Mouse (Mus musculus) heart, adult 10 weeks (tissue): ENCODE results near the gene Zzz3. TPM values are rescaled to one million over a fixed set of nuclear protein-coding genes. Genes with fewer than 3 reads are reported as not detected.

ENCODE experiments used
- polyA plus RNA-seq: library from polyadenylated mRNA; stranded (reverse); fragments of 350-450 nt; fragmentation: Illumina TruSeq; extraction: RNeasy Lipid Tissue Mini Kit (QIAGEN cat#74804); gene quantifications from one replicate; pipeline ENCODE4 v1.2.3, GENCODE M21; 2014; ENCODE audit warnings: low read depth, low replicate concordance

Zzz3 gene
- 18.7 TPM for polyA plus RNA-seq

DNA sequence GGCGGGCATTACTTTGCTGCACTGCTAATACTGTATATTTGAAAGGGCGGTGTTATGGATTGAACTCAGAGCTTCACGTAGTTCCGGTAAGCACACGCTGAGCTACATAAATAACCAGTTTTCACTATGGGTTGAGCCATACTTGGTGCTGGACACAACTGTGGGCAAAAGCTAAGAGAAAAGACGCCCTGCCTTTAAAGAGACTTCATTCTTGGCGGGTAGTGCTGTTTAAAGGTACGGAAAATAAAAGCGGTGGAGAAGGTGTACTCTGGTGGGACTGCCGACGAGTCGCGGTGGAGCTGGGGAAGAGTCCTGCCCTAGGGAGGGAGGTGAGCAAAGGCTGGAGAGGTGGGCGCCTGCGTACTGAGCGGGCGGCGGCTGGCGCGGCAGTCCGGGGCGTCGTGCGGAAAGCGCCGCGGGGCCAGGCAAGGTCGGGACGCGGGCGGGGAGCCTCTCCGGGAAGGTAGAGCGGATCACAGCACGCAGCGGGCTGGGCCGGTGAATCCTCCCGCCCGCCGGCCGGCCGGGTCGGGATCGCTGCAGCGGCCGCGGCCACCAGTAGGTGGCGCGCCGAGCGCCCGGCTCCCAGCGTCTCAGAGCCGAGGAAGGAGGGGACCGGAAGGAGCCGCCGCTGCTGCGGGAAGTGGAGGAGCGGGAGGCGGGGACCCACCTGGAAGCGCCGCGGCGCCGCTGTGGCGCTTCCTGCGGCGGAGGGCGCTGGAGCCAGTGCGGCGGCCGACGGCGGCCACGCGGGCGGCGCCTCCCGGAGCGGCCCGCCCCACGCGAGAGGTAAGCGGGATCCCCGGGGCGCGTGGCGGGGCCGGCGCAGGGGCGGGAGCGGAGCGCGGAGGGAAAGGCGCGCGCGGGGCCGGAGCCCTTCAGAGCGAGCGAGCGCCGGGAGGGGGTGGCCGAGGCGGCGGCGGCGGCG lies at the start of gene Zzz3:
Gene Zzz3, plus strand, starts transcription at position 124 of the 928 bp plus-strand sequence.

DNA sequence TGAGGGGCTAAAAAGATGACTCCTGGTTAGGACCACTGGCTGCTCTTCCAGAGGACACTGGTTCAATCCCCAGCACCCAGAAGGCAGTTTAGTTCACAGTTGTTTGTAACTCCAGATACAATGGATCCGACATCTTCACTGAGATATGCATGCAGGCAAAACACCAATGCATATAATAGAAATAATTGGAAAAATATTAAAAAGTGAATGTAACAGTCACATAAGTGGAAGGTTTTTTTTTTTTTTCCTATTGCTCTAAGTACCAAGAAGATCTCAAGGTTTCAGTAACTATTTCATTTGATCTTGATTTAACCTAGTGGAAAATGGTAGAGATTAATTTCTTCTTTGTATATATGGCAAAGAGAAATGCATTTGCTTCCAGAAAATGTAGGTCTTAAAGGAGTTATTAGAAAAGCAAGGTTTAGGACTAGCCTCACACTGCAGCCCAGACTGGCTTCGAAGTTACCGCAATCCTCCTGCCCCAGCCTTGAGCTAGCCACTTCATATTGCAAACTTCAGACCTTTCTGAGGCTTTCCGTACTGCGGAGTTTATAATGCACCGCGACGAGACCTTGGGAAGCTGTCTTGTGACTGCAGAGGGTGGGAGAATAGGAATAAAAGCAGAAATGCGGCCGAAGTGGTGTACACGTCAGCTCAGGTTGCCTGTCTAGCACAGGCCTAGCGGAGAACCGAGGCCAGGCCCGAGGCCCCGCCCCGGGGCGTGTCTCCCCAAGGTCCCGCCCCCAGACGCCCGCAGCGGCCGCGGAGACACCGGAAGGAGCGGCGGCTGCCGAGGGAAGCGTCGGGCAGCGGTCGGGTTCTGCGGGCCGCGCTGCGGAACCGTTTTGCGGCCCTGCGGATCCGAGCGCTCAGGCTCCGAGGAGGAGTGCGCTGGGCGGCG lies 49.3 kb upstream of the Zzz3 start, which contains the start of gene Usp33:
Gene Usp33, plus strand, starts transcription at position 747 of the 901 bp plus-strand sequence.

Other genes with a start within 250 kb of the Zzz3 start
- 3.5 TPM for gene Gipc2, start 229.2 kb upstream of the Zzz3 start, polyA plus RNA-seq
- gene Dnajb4, start 185.2 kb upstream of the Zzz3 start, polyA plus RNA-seq, result 109 TPM
- gene Fubp1, start 185.1 kb upstream of the Zzz3 start, polyA plus RNA-seq, result 57.9 TPM
- gene Nexn, start 129.1 kb upstream of the Zzz3 start, polyA plus RNA-seq, result 740 TPM
- 12.6 TPM for gene Miga1, start 55.1 kb upstream of the Zzz3 start, polyA plus RNA-seq
- 27.8 TPM for gene Usp33, start 49.0 kb upstream of the Zzz3 start, polyA plus RNA-seq